Mouse (Mus musculus) C2C12 (cell line): ENCODE results near the gene Map3k20.

Experiments
- CTCF ChIP-seq: IDR thresholded peaks from one replicate; pipeline ENCODE4 v1.5.1; 2011; ENCODE audit not compliant: control insufficient read depth, insufficient read depth, insufficient read length
- FOSL1 ChIP-seq: IDR thresholded peaks from one replicate; pipeline ENCODE4 v1.8.0; 2011; ENCODE audit warnings: mild to moderate bottlenecking, low read length; ENCODE audit not compliant: poor library complexity, insufficient read depth, severe bottlenecking
- USF1 ChIP-seq: IDR thresholded peaks from one replicate; pipeline ENCODE4 v1.6.1; 2011; ENCODE audit warnings: low read depth, mild to moderate bottlenecking, control low read depth, moderate library complexity

GRCm38 (mm10) chr2:72374076-72374475 lies 88.6 kb downstream of the Map3k20 start:
- no peak for TF ChIP-seq FOSL1
- no peak for TF ChIP-seq CTCF
- no peak for TF ChIP-seq USF1
